Mouse (Mus musculus): ENCODE results near the gene Cog7. TPM values are rescaled to one million over a fixed set of nuclear protein-coding genes. Genes with fewer than 3 reads are reported as not detected.

Gene Cog7
- polyA plus RNA-seq, 1 experiment from 2014 or later, result 21.8 TPM

Other genes starting within 250 kb of the Cog7 start
- 0.10 and 0.15 TPM in 2 replicates for gene Scnn1g, start 247.2 kb downstream of the Cog7 start, polyA plus RNA-seq (2016; fragmentation: Nextera tagmentation; extraction: Ambion mirVana)
- 0.13 TPM in 1 of 2 replicates, not detected in the other for gene Scnn1b, start 116.7 kb downstream of the Cog7 start, polyA plus RNA-seq (2016; fragmentation: Nextera tagmentation; extraction: Ambion mirVana)
- 81.9 and 82.4 TPM in 2 replicates for gene Gga2, start 39.5 kb upstream of the Cog7 start, polyA plus RNA-seq (2016; fragmentation: Nextera tagmentation; extraction: Ambion mirVana)
- 89.0 and 91.2 TPM in 2 replicates for gene Ubfd1, start 85.5 kb upstream of the Cog7 start, polyA plus RNA-seq (2016; fragmentation: Nextera tagmentation; extraction: Ambion mirVana)
- 12.5 and 12.8 TPM in 2 replicates for gene Ears2, start 85.6 kb upstream of the Cog7 start, polyA plus RNA-seq (2016; fragmentation: Nextera tagmentation; extraction: Ambion mirVana)
- 624 and 642 TPM in 2 replicates for gene Ndufab1, start 120.2 kb upstream of the Cog7 start, polyA plus RNA-seq (2016; fragmentation: Nextera tagmentation; extraction: Ambion mirVana)
- 12.8 and 13.5 TPM in 2 replicates for gene Palb2, start 151.3 kb upstream of the Cog7 start, polyA plus RNA-seq (2016; fragmentation: Nextera tagmentation; extraction: Ambion mirVana)
- 136 and 146 TPM in 2 replicates for gene Dctn5, start 151.3 kb upstream of the Cog7 start, polyA plus RNA-seq (2016; fragmentation: Nextera tagmentation; extraction: Ambion mirVana)
- gene Plk1, start 177.7 kb upstream of the Cog7 start, polyA plus RNA-seq (2016; fragmentation: Nextera tagmentation; extraction: Ambion mirVana), result 93.8 and 101 TPM in 2 replicates
- 0.25 and 0.47 TPM in 2 replicates for gene Ern2, start 204.5 kb upstream of the Cog7 start, polyA plus RNA-seq (2016; fragmentation: Nextera tagmentation; extraction: Ambion mirVana)
- 0.39 and 0.50 TPM in 2 replicates for gene Chp2, start 237.8 kb upstream of the Cog7 start, polyA plus RNA-seq (2016; fragmentation: Nextera tagmentation; extraction: Ambion mirVana)